Mouse (Mus musculus): ENCODE measurements around the gene Serpinb5.
"Not testable (repeated sequence)": the region's sequence is repeated elsewhere in the genome, so short reads cannot be mapped to it uniquely, and the experiment has no call there.

The Serpinb5 gene

DNA sequence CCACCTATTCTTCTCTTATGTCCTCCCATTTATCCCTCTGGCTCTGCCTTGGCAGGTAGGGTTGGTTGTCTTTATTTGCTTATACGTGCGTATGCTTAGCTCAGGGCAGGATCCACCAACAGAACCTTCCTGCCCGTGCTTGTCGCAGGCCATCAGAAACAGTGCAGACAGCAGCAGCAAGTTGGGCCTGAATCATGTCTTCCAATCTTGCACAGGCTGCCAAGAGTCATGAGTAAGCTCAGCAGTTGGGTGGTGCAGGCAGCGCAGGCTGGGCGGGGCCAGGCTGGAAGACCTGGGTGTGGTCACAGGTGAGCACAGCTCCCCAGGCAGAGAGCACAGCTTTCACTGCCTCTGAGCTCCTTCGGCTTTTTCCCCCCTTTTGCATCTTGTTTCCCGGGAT lies at the start of gene Serpinb5:
Serpinb5 (plus strand) TSS at position 327 of the 400 bp plus-strand sequence.
- DNase-seq (ENCODE audit: extremely low spot score), result no peak

DNA sequence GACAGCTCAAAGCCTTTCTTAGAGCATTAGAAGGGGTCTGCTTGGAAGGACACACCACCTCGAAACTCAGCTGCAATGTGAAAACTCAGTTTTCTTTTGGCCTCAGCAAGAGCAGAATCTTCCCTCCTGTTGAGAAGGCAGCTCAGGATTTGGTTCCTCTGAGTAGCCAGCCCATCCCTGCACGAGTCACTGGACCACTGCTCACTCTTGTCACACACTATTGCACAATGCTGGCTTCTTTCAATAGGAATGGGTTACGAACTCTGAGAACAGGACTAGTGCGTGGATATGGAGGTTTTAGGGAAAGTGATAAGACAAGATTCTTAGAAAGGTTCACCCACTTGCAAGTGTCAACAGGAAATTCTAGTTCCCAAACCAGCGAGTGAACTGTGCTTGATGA lies 46.1 kb upstream of the Serpinb5 start:
- DNase-seq (ENCODE audit: extremely low spot score), result no peak

- DNase-seq (ENCODE audit: extremely low spot score), result no peak
Observed at GRCm38 (mm10) chr1:106815265-106815664, 45.7 kb upstream of the Serpinb5 start.

DNA sequence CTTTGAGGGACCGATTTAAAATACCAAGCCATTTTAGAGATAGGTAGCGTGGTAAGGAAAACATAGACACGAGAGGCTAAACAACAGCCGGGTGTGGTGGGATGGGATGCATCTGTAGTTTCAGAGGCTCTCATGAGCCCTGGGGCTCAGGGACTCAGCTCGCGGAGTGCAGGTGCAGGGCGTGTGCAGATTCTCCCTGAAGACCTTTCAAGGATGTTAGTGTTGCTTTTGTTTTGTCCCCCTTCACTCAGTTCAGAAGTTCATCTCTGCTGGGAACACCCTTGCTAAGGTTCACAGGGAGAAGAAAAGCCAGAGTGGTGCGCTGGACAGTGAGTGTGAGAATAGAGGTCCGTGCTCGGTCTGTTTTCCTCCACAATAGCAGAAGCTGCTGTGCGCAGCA lies 44.2 kb upstream of the Serpinb5 start:
- DNase-seq (ENCODE audit: extremely low spot score), result no peak

GRCm38 (mm10) chr1:106818323-106818722 lies 42.6 kb upstream of the Serpinb5 start:
- DNase-seq (ENCODE audit: extremely low spot score), result no peak

GRCm38 (mm10) chr1:106822297-106822696 lies 38.7 kb upstream of the Serpinb5 start:
- no peak for DNase-seq (ENCODE audit: extremely low spot score)

DNA sequence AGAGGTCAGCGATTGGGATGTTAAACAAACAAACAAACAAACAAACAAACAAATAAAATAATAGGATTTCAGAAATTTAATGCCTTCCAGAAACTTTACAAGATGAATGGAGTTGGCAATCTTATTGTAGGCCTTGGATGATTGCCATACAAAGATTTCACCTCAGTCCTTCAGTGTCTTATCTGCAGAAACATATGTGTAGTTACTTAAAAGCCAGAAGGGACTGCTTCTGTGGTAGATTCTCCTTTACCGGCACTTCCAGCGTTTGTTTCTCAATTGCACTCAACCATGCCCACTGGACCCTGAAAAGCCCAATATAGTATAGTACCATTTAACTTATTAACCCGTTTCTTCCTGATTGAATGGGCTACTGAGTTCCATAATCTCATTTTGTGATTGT lies 32.2 kb upstream of the Serpinb5 start:
- DNase-seq (ENCODE audit: extremely low spot score), result no peak

- DNase-seq (ENCODE audit: extremely low spot score), result no peak
Observed at GRCm38 (mm10) chr1:106865543-106865942, 4.6 kb downstream of the Serpinb5 start.

GRCm38 (mm10) chr1:106866029-106866428 lies 5.1 kb downstream of the Serpinb5 start:
- DNase-seq (ENCODE audit: extremely low spot score), result no peak

- DNase-seq (ENCODE audit: extremely low spot score), result no peak
Observed at GRCm38 (mm10) chr1:106866768-106867167, 5.8 kb downstream of the Serpinb5 start.

DNA sequence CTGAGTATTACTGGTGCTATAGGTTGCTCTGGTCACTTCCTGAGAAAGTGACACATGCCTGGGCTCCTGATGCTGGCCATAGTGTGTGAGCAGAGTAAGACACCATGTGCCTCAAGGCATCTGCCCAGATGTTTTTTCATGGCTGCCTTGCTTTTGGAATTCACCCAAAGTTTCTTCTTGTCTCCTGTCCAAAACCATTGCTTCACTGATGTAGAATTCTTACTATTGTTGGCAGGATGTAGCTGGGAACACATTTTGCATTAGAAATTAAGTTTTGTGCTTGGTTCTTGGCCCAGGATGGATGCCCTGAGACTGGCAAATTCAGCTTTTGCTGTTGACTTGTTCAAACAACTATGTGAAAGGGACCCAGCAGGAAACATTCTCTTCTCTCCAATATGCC lies 9.0 kb downstream of the Serpinb5 start:
- no peak for DNase-seq (ENCODE audit: extremely low spot score)

DNA sequence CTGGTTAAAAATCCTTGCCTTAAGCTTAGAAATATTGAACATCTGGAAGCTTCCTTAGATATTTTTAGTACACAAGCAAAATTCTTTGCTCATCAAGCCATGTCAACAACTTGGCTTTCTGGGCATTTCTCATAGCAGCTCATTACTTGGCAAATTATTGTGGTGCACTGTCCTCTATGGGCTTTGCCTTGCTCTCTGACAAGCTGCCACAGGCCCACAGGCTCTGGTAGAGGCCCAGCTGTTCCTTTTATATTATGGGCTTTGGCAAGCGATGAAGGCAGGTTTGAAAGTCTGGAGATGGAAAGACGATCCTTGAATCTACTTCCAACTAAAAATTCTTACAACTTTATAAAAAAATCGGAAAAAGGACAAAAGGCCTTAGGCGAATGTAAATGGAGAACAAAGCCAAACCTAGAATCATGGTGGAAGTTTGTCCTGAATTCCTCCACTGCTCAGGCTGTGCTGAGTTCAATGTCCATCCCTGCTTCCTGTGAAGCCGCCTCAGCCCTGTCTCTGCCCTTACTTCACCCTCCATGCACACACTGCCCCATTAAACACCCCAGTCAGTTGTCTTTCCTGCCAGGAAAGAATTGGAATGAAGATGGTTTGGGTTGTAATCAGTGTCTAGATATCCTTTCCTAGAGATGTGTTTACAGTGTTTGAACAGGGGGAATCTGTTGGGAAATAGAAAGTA lies 14.4 kb downstream of the Serpinb5 start:
- DNase-seq (ENCODE audit: extremely low spot score), result no peak

GRCm38 (mm10) chr1:106876147-106876546 lies 15.2 kb downstream of the Serpinb5 start:
- DNase-seq (ENCODE audit: extremely low spot score), result no peak

- DNase-seq (ENCODE audit: extremely low spot score), result no peak
Observed at GRCm38 (mm10) chr1:106882723-106883122, 21.8 kb downstream of the Serpinb5 start.

- no peak for DNase-seq (ENCODE audit: extremely low spot score)
Observed at GRCm38 (mm10) chr1:106883369-106883768, 22.4 kb downstream of the Serpinb5 start.

- DNase-seq (ENCODE audit: extremely low spot score), result peak; percentile 4
Observed at GRCm38 (mm10) chr1:106883812-106884211, 22.8 kb downstream of the Serpinb5 start.

DNA sequence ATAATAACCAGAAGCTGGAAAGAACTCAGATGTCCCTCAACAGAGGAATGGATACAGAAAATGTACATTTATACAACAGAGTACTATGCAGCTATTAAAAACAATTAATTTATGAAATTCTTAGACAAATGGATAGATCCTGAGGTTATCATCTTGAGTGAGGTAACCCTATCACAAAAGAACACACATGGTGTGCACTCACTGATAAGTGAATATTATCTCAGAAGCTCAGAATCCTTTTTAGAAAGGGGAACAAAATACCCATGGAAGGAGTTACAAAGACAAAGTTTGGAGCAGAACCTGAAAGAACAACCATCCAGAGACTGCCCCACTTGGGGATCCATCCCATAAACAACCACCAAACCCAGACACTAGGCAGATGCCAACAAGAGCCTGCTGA lies 34.2 kb downstream of the Serpinb5 start:
- not testable (repeated sequence) for DNase-seq (ENCODE audit: extremely low spot score)

GRCm38 (mm10) chr1:106901406-106901805 lies 40.4 kb downstream of the Serpinb5 start:
- peak; percentile 18 for DNase-seq (ENCODE audit: extremely low spot score)

- no peak for DNase-seq (ENCODE audit: extremely low spot score)
Observed at GRCm38 (mm10) chr1:106931954-106932353, 71.0 kb downstream of the Serpinb5 start.
